Mouse (Mus musculus): ENCODE data around the gene Cnot2. TPM values are rescaled to one million over a fixed set of nuclear protein-coding genes. Genes with fewer than 3 reads are reported as not detected.
A peak's percentile ranks its signal among the peaks of the same experiment; 100 is the strongest.

The Cnot2 gene
- total and polyA plus RNA-seq, 2 experiments from 2014 or later, result 61.9 to 70.3 TPM

- WGBS, result 25% methylated on average over 4 of the region's 4 CpGs
- Histone ChIP-seq H3K4me3 (ENCODE audit: low read length) (no peak overlapping the region), H3K4me2 (ENCODE audit: low read depth, low read length) (no peak overlapping the region), H3K27ac (no peak overlapping the region), H3K36me3 (ENCODE audit: insufficient read depth, low read length) (no peaks in the 10 kb centered on the region), H3K9ac (replicated peaks; ENCODE audit: low read length) (no peak overlapping the region), H3K4me1 (ENCODE audit: insufficient read depth, low read length) (no peaks in the 10 kb centered on the region), H3K9me3 (ENCODE audit: low read length) (no peaks in the 10 kb centered on the region), H3K27me3 (ENCODE audit: insufficient read depth, low read length) (no peaks in the 10 kb centered on the region)
- ATAC-seq, result no peak
- TF ChIP-seq CTCF (IDR thresholded peaks at IDR 0.05; ENCODE audit: low read depth), result no peak
- DNase-seq (ENCODE audit: low spot score), result no peak
Observed at GRCm38 (mm10) chr10:116562210-116562609, 19.1 kb downstream of the Cnot2 start.

GRCm38 (mm10) chr10:116559171-116559570, 22.1 kb downstream of the Cnot2 start:
- no peak overlapping the region for H3K27ac ChIP-seq
- no peaks in the 10 kb centered on the region for H3K4me1 ChIP-seq (ENCODE audit: insufficient read depth, low read length)
- DNase-seq (ENCODE audit: low spot score) (no peak), ATAC-seq (no peak)
- no peak overlapping the region for H3K9ac ChIP-seq (replicated peaks; ENCODE audit: low read length)
- H3K27me3 ChIP-seq (ENCODE audit: insufficient read depth, low read length), result no peaks in the 10 kb centered on the region
- 75% methylated on average over 1 of the region's 1 CpGs for WGBS
- no peaks in the 10 kb centered on the region for H3K9me3 ChIP-seq (ENCODE audit: low read length)
- TF ChIP-seq CTCF (IDR thresholded peaks at IDR 0.05; ENCODE audit: low read depth), result no peak
- no peak overlapping the region for H3K4me2 ChIP-seq (ENCODE audit: low read depth, low read length)
- no peak overlapping the region for H3K4me3 ChIP-seq (ENCODE audit: low read length)
- no peaks in the 10 kb centered on the region for H3K36me3 ChIP-seq (ENCODE audit: insufficient read depth, low read length)

GRCm38 (mm10) chr10:116557166-116557565, 24.1 kb downstream of the Cnot2 start:
- Histone ChIP-seq H3K36me3 (ENCODE audit: insufficient read depth, low read length) (no peaks in the 10 kb centered on the region), H3K4me1 (ENCODE audit: insufficient read depth, low read length) (no peaks in the 10 kb centered on the region), H3K27me3 (ENCODE audit: insufficient read depth, low read length) (no peaks in the 10 kb centered on the region), H3K4me2 (ENCODE audit: low read depth, low read length) (no peak overlapping the region), H3K27ac (no peak overlapping the region), H3K9me3 (ENCODE audit: low read length) (no peaks in the 10 kb centered on the region), H3K9ac (replicated peaks; ENCODE audit: low read length) (no peak overlapping the region), H3K4me3 (ENCODE audit: low read length) (no peak overlapping the region)
- WGBS, result 97% methylated on average over 1 of the region's 1 CpGs
- TF ChIP-seq CTCF (IDR thresholded peaks at IDR 0.05; ENCODE audit: low read depth), result no peak
- DNase-seq (ENCODE audit: low spot score) (no peak), ATAC-seq (no peak)

- ATAC-seq, result no peak
- H3K9me3 ChIP-seq (ENCODE audit: low read length), result no peaks in the 10 kb centered on the region
- no peak for DNase-seq (ENCODE audit: low spot score)
- peak; percentile 34 for TF ChIP-seq CTCF (IDR thresholded peaks at IDR 0.05; ENCODE audit: low read depth)
- H3K4me3 ChIP-seq (ENCODE audit: low read length), result no peak overlapping the region
- no peaks in the 10 kb centered on the region for H3K4me1 ChIP-seq (ENCODE audit: insufficient read depth, low read length)
- no peak overlapping the region for H3K27ac ChIP-seq
- H3K27me3 ChIP-seq (ENCODE audit: insufficient read depth, low read length), result no peaks in the 10 kb centered on the region
- H3K4me2 ChIP-seq (ENCODE audit: low read depth, low read length), result no peak overlapping the region
- no peaks in the 10 kb centered on the region for H3K36me3 ChIP-seq (ENCODE audit: insufficient read depth, low read length)
- H3K9ac ChIP-seq (replicated peaks; ENCODE audit: low read length), result no peak overlapping the region
- 78% methylated on average over 2 of the region's 2 CpGs for WGBS
Observed at GRCm38 (mm10) chr10:116554434-116554833, 26.9 kb downstream of the Cnot2 start.

- H3K4me2 ChIP-seq (ENCODE audit: low read depth, low read length), result no peak overlapping the region
- H3K9me3 ChIP-seq (ENCODE audit: low read length), result no peaks in the 10 kb centered on the region
- H3K27me3 ChIP-seq (ENCODE audit: insufficient read depth, low read length), result no peaks in the 10 kb centered on the region
- no peak overlapping the region for H3K4me3 ChIP-seq (ENCODE audit: low read length)
- no peak overlapping the region for H3K27ac ChIP-seq
- 18% methylated on average over 4 of the region's 4 CpGs for WGBS
- no peak for TF ChIP-seq CTCF (IDR thresholded peaks at IDR 0.05; ENCODE audit: low read depth)
- H3K4me1 ChIP-seq (ENCODE audit: insufficient read depth, low read length), result no peaks in the 10 kb centered on the region
- DNase-seq (ENCODE audit: low spot score), result no peak
- H3K36me3 ChIP-seq (ENCODE audit: insufficient read depth, low read length), result no peaks in the 10 kb centered on the region
- H3K9ac ChIP-seq (replicated peaks; ENCODE audit: low read length), result no peak overlapping the region
- no peak for ATAC-seq
Observed at GRCm38 (mm10) chr10:116547958-116548357, 33.4 kb downstream of the Cnot2 start.

GRCm38 (mm10) chr10:116546177-116546576, 35.1 kb downstream of the Cnot2 start:
- DNase-seq (ENCODE audit: low spot score) (no peak), ATAC-seq (no peak)
- 76% methylated on average over 3 of the region's 3 CpGs for WGBS
- no peak overlapping the region for H3K27ac ChIP-seq
- H3K4me2 ChIP-seq (ENCODE audit: low read depth, low read length), result no peak overlapping the region
- TF ChIP-seq CTCF (IDR thresholded peaks at IDR 0.05; ENCODE audit: low read depth), result no peak
- no peak overlapping the region for H3K9ac ChIP-seq (replicated peaks; ENCODE audit: low read length)
- H3K36me3 ChIP-seq (ENCODE audit: insufficient read depth, low read length), result no peaks in the 10 kb centered on the region
- H3K4me1 ChIP-seq (ENCODE audit: insufficient read depth, low read length), result no peaks in the 10 kb centered on the region
- no peaks in the 10 kb centered on the region for H3K27me3 ChIP-seq (ENCODE audit: insufficient read depth, low read length)
- no peaks in the 10 kb centered on the region for H3K9me3 ChIP-seq (ENCODE audit: low read length)
- H3K4me3 ChIP-seq (ENCODE audit: low read length), result no peak overlapping the region

GRCm38 (mm10) chr10:116543061-116543460, 38.2 kb downstream of the Cnot2 start:
- ATAC-seq, result no peak

More at GRCm38 (mm10) chr10:116543061-116543460, 38.2 kb downstream of the Cnot2 start:
- no peaks in the 10 kb centered on the region for H3K4me1 ChIP-seq (ENCODE audit: insufficient read depth, low read length)
- DNase-seq (ENCODE audit: low spot score), result no peak
- no peaks in the 10 kb centered on the region for H3K36me3 ChIP-seq (ENCODE audit: insufficient read depth, low read length)
- no peak overlapping the region for H3K4me2 ChIP-seq (ENCODE audit: low read depth, low read length)
- TF ChIP-seq CTCF (IDR thresholded peaks at IDR 0.05; ENCODE audit: low read depth), result no peak
- H3K9ac ChIP-seq (replicated peaks; ENCODE audit: low read length), result no peak overlapping the region
- 94% methylated on average over 1 of the region's 1 CpGs for WGBS
- no peak overlapping the region for H3K27ac ChIP-seq
- no peaks in the 10 kb centered on the region for H3K27me3 ChIP-seq (ENCODE audit: insufficient read depth, low read length)
- no peak overlapping the region for H3K4me3 ChIP-seq (ENCODE audit: low read length)
- no peaks in the 10 kb centered on the region for H3K9me3 ChIP-seq (ENCODE audit: low read length)
